Mouse (Mus musculus) heart, adult 2 months (tissue): ENCODE measurements around the gene Cnot1.
"Not testable (repeated sequence)": the region's sequence is repeated elsewhere in the genome, so short reads cannot be mapped to it uniquely, and the experiment has no call there.

ENCODE experiments used
- CTCF ChIP-seq: fragments of 200-600 bp; IDR thresholded peaks from 2 replicates; pipeline ENCODE4 v1.8.1; 2022; ENCODE audit warnings: antibody characterized with exemption, mild to moderate bottlenecking, moderate library complexity
- POLR2A ChIP-seq: fragments of 200-500 bp; IDR thresholded peaks from 2 replicates; pipeline ENCODE4 v1.6.1; 2011; ENCODE audit warnings: mild to moderate bottlenecking, low read depth, low read length, control low read depth; ENCODE audit not compliant: insufficient read depth

- TF ChIP-seq CTCF, POLR2A: not testable (repeated sequence)
Observed at GRCm38 (mm10) chr8:95825162-95825561, 17.9 kb upstream of the Cnot1 start, which contains the start of gene Sap18b.
